Mouse (Mus musculus) T-helper 1 cell (primary cell): ENCODE results near the gene Npm3.

Experiments used
- in situ Hi-C: fragments of 300-600 bp; cut with MboI, MseI; formaldehyde crosslinking; loops from one replicate; pipeline ENCODE4 v1.15.1; 2025; ENCODE audit warnings: high pct_unique_total_duplicates

The Npm3 gene

DNA sequence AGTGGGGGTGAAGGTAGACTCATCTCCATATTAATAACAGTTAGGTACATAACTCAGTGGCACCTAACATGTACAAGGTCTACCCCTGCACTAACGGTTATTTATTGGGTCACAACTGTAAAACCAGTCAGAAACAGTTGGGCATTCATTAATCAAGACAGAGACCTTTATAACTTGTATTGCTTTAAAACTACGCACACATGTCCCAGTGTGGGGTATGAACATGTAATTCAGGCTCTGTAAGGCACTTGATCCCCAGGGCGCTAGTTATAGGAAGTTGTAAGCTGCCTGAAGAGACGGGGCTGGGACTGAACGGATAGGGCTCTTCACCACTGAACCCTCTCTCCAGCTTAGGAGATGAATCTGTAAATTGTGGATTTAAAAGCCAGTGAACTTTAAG lies 9.3 kb upstream of the Npm3 start:
- in situ Hi-C loops: loop anchor here (25.0 kb wide), 1 partner anchor 1354 kb away; no protein-coding TSS in a partner anchor

DNA sequence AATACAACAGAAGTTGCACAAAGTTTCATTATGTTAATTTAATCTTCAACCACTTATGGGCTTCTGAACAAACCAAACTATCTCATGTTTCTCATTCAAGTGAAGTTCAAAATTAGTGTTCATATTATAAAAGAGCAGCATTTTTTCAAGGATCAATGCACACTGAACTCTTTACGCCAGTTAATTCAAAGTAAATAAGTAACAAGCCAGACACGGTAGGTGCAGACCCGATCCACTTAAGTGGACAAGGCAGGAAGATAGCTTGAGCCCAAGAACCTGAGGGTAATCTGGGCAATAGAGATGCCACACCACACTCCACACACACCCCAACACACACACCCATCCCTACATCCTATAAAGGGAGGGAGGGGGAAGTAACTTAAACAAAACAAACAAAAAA lies 4.2 kb upstream of the Npm3 start:
- in situ Hi-C loops: loop anchor here (25.0 kb wide), 1 partner anchor 1359 kb away; no protein-coding TSS in a partner anchor

DNA sequence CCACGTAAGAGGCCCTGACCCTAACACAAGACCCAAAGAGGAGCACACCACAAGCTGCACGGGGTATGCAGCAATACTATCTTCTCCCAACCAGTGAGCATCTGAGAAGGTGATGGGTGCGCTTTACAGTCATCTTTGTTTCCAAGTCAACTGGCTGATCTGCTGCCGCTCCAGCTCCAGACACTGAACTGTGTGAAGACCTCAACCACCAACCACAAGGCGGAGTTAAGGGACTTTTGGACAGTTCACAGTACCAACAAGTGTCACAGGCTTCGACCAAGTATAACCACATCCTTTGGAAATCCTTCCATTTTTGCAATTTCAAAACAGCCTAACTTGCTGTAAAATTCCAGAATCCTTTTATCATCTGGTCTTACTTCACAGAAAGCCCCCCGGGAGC lies 2.5 kb upstream of the Npm3 start:
- in situ Hi-C loops: loop anchor here (25.0 kb wide), 1 partner anchor 1360 kb away; no protein-coding TSS in a partner anchor

DNA sequence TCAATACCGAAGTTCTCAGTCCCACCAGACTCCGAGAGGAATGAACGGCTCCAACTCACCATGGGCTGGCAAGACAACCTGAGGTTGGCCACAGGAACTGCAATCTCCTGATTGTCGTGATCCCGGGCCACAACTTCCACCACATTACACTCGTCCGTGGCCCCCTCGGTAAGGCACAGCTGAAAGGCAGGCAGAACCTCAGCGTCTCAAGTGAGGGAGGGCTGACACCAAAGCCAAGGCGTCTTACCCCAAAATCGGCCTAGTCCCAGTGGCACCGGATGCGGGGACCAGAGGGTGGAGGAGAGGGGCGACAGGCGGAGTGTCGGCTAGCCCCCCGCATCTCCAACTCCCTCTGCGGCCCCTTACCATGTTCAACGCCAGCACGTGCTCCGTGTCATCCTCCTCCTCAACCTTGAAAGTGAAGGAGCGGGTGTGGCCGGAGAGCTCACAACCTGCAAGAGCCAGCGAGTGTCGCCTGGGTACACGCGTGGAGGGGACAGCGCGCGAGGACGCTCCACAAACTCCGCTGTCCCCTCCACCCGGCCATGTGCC lies 624 bp downstream of the Npm3 start:
- in situ Hi-C loops: loop anchor here (5.0 kb wide), 1 partner anchor 176 kb away; no protein-coding TSS in a partner anchor

DNA sequence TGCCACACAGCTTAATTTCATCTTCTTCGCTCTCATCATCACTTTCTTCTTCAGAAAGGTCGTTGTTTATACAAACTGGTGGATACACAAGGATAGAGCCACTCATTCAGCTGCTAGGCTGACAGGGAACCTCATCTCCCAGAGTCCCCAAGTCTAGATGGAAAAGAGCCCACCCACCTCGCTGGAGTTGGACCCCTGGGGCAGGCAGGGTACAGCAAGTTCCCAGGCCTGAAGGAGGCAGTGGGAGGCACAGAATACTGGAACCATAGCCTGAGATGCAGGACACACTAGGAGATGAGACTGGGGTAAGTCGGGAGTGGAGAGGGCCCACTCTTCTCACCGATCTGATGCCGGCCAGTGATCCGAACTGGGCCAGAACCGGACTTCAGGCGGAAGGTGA lies 1.2 kb downstream of the Npm3 start:
- in situ Hi-C loops: loop anchor here (5.0 kb wide), 1 partner anchor 176 kb away; no protein-coding TSS in a partner anchor

DNA sequence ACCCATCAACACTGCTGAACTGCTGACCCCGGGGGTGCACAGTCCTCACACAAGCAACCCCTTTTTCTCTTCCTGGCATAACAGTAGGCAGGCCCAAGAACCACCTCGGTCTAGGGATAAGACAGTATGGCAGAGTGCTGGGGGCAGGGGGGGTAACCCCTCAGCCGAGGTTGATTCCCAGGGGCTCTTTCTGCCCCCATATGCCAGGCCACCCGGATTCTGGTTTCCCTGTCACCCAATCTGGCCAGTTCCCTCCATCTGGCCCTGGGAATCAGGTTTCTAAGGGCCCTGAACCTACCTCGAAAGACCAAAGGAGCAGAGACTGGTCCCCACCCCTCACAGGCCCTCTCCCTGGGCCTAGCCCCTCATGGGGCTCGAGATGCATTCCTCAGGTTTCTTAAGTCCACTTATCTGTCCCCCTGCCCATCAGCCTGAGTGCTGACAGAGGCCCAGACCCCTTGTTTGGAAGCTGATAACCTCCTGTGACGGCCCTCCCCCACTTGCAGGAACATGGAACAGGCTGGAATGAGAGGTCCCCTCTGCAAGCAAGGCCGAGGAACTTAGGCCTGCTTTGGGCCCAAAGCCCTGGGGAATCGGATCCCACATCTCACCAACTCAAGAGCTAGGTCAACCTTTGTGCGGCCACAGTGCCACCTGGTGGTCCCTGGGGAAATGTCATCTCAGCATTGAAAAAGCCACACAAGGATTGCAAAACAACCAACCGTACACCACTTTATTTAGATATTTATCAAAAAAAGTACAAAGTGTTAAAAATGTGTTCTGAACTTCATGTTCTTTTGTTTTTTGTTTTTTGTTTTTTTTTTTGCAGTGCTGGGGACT lies 2.1 kb downstream of the Npm3 start:
- in situ Hi-C loops: loop anchor here (5.0 kb wide), 1 partner anchor 175 kb away; no protein-coding TSS in a partner anchor

DNA sequence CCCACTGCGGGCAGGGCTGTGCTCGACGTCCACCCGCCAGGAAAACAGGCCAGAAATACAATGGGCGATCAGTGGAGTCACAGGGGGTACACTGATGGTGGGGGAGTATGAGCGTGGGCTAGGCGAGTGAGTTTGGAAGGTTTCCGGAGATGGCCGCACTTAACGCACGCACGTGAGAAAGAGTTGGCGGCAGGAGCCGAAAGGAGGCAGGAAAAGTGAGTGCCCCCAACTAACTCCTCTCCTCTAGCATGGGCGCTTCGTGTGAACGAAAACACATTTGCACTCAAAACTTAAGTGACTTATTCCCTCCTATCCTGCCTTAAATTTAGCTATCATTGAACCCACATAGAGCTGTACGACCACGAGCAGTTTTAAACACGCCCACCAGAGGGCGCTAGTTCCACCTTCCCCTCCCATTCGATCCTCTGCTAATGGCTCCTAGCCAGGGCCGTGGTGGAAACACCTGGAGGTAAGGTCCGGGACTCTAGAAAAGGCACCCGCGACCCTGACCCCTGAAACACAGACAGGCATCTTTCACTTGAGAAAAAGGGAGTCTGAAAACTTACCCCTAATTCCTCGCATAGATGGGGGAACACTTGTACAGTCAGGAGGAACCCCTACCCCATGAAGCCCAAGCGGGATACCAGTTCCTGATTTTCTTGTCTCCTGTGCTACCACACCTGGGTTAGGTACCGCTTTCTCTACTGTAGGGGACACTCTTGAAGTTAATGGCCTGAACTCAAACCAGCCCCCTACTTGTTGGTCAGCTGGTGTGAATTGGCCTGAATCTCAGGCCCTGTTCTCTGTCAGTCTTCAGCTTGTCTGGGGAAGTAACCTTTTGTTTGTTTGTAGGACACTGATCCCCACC lies 3.0 kb downstream of the Npm3 start:
- in situ Hi-C loops: loop anchor here (5.0 kb wide), 1 partner anchor 174 kb away; no protein-coding TSS in a partner anchor

DNA sequence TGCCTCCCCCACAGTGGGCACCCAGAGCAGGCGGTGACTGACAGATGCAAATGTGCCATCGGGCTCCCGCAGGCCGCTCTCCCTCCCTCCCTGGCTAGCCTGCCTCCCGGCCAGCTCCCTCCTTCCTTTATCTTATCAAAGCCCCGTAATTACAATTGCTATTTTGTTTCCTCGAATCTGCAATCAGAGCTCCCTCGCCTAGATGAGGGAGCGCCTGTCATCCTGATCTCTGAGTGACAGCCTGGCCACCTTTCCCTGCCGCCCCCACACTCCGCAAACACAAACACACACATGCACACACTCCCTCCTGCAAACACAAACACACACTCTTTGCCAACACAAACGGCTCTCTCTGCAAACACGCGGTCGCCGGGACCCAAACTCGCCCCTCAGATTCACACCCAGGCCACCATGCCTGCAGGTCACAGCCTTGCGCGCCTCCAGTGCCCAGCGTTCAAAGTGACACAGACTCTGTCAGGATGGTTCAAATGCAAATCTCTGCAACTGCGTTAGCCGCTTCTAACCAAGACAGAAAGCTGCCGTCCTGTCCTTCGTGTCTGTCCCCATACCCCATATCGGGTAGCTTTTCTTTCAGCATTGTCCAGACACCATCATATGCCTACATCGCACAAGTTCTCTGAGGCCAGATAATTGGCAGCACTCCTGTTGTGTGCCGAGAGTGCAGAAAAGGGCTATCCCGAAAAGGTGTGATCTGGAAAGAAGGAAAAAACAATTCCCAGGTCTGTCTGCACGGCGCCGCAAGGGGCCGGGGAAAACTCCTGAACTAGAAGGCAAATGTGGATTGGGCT lies 3.8 kb downstream of the Npm3 start:
- in situ Hi-C loops: loop anchor here (5.0 kb wide), 1 partner anchor 173 kb away; no protein-coding TSS in a partner anchor

DNA sequence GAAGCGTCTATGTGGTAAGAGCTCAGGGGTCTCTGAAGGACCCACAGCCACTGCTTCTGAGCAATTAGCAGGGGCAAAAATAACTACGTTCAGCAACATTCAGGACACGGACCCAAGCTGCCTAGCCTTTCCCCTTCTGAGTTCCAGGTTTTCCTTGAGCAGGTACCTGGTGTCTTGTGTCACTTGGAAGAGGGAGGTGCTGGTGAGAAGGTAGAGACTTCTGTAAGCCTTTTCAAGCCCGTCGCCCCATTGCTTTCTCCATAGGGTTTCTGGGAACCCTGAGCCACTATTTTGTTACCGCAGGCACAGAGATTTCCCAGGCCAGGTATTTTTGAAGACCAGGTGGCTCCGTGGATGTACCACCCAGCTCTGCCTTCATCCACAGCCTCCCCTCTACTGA lies 5.8 kb downstream of the Npm3 start:
- in situ Hi-C loops: loop anchor here (5.0 kb wide), 1 partner anchor 501 kb away; no protein-coding TSS in a partner anchor

DNA sequence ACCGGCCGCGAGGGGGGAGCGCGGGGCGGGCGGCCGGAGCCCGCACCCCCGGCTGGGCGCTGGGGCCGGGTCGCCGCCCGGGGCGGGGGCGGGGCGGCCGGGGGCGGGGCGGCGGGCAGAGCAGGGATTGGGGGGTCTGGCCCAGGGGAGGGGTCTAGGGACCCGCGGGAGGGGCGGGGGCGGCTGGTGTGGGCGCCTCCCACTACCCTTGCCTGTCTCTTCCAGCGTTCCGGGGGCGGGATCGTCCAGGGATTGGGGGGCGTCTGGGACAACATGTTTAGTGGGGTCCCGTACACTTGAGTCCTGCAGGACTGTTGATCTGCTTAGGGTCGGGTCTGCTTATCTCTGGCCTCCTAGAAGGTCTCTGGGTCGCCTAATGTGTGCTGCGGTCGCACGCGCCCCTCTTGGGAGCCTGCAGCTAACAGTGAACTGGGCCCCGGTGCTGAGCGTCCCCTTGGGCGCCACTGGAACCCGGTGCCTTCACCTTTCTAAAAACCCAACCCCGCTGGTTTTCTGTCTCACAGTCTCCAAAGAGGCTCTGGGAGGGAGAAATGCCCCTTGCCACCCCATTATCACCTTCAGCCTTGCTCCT lies 6.3 kb downstream of the Npm3 start:
- in situ Hi-C loops: loop anchor here (5.0 kb wide), 1 partner anchor 501 kb away; no protein-coding TSS in a partner anchor

DNA sequence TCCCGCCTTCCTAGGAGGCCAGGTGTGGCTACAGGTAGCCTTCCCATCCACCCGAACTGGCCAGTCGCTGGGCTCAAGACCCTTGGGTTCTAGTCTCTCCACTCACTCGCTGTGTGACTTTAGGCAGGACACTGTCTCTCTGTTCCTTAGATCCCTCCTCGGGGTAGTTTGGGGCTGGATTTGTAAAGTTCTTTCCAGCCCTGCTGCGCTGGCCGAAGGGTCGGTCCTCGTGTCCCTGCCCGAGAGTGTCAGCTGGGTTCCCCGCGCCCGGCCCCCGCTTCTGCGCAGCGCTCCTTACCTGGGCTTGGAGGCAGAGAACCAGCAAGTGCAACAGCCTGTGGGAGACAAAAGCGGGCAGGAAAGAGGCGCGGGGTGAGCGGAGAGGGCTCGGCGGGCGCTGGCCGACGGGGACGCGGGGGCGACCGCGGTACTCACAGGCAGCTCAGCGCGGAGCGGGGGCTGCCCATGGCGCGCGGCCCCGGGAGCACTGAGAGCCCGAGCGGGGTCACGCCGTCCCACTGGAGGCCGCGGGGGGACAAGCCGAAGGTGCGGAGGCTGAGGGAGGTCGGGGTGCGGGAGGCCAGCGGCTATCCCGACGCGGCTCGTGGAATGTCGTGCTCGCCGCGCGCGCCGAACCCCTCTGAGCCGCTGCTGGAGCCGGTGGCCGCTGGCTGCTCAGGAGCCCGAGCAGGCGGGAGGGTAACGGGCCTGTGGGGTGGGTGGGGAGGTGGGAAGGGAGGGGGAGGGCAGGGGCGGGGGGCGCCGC lies 7.0 kb downstream of the Npm3 start, which contains the start of gene Fgf8:
Fgf8 (minus strand) TSS at position 698 of the 766 bp plus-strand sequence.
- in situ Hi-C loops: loop anchor here (5.0 kb wide), 1 partner anchor 500 kb away; no protein-coding TSS in a partner anchor

DNA sequence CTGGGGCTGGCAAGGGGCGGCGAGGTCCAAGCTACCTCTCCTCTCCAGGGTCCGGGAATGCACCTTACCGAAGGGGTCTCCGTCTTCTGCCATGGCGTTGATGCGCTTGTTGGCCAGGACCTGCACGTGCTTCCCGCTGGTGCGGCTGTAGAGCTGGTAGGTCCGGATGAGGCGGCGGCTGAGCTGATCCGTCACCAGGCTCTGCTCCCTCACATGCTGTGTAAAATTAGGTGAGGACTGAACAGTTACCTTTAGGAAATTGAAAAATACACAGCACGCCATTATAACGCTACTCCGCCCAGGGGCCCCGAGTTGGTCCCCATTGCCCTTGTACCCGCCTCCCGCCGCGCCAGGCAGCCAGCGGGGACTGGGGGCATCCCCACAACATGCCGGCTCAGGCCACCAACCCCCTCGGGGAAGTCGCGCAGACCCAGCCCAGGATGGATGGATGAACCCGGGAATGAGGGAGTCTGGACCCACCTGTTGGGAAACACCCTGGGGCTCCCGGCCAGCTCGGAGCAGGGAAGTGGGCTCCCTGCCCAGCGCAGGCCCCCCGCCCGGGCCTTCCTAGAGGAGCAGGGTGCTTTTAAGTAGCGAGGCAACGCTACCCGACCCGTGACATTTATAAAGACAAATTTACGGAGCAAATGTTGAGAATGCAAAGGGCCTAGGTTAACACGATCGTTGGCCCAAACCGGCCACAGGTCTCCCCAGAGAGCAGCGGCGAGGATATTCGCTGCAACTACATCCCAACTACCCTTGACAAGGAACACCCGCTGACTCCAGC lies 7.8 kb downstream of the Npm3 start:
- in situ Hi-C loops: loop anchor here (5.0 kb wide), 1 partner anchor 499 kb away; no protein-coding TSS in a partner anchor

DNA sequence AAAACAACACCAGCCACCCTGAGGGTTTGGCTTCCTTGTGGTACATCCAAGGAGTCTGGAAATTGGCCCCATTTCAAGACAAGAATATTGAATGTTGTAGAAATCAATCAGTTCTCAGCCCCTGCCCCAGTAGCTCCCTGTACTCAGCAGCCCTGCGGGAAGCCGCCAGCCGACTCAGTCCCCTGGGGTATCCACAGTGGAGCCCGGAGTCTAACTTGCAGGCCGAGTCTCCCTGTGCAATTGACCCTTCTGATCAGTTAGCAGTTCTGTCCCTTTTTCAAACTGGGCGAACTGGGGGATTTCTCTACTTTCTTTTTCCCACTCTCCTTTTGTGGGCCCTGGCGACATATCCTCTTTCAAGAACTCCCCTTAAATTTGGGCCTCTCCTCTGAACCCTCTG lies 8.6 kb downstream of the Npm3 start:
- in situ Hi-C loops: loop anchor here (5.0 kb wide), 1 partner anchor 499 kb away; no protein-coding TSS in a partner anchor

DNA sequence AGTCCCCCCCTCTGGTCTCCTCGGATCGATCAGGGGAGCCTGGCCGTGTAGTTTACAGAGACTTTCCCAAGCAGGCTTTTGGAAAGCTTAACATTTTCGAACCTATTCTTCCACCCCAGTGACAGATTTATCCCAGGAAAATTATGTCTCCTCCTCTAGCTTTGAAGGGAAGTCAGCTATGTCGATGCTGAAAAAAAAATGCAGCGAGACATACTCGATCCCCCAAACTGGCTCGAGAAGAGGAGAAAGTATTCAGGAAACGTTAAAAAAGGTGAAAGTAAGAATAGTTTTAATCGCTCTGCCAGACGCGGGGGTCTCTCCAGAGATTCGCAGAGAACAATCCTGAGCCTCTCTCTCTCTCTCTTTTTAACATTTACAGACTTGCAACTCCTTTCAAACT lies 9.2 kb downstream of the Npm3 start:
- in situ Hi-C loops: loop anchor here (5.0 kb wide), 1 partner anchor 498 kb away; no protein-coding TSS in a partner anchor

DNA sequence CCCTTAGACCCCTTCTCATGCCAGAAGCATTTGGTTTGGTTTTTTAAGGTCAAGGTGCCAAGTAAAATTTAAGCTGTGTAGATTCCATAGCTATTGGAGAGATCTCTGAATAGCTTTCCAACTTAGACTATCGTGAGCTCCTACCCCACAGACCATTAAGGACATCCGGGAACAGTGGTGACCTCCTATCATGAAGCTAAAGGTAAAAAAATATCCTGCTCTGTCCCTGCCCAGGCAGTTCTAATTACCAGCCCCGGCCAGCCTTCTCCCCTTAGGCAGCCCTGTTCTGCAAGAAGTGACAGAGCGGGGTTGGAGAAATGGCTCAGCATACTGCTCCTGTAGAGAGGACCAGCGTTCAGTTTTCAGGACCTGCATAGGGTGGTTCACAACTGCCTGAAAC lies 10.9 kb downstream of the Npm3 start:
- in situ Hi-C loops: no loop called here

DNA sequence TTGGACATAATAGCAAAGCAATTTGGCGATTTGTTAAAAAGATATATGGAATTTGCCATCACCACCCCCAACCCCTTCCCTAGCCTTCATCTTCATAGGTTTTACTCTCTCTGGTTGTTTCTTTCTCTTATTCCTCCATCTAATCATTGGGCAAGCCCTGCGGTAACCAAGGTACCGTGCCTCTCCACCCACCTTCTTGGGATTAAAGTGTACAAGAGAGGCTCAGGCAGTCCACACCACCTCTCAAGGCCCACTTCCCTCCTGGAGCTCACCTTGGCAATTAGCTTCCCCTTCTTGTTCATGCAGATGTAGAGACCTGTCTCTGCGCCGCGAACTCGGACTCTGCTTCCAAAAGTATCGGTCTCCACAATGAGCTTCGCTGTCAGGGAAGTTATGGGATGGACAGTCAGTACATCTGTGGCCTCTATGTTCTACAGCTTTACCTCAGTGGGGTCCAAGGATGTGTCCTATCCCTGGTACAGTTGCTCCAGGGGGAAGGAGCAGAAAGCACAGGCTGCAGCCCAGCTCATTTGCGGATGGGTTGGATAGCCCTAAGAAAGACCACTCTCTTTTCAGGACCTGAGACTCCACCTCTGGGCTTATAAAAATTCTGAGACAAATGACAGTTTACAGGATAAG lies 11.4 kb downstream of the Npm3 start:
- in situ Hi-C loops: no loop called here

DNA sequence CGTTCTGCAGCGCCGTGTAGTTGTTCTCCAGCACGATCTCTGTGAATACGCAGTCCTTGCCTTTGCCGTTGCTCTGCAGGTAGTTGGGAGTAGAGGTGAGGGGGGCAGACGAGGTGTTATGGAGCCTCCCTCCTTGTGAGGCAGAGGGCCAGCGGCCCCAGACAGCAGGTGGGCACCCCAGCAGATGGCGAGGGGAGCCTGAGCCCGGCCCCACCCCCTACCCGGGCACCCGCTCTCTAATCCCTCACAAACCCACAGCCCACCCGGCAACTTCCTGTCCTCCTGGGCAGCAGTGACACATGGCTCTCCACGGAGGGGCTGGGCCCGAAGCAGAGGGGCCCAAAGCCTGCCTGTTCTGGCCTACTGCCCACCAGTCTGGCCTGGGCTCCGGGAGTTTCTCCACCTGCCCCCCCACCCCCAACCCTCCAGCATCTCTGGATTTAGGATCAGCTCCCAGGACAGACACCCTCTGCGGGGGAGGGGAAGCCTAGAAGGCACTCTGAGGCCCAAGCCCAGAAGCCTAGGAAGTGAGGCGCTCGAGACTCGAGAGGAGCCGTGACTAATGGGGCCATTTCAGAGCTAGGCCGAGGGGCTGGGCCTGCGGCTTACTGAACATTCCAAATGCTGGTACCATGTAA lies 12.1 kb downstream of the Npm3 start:
- in situ Hi-C loops: no loop called here

DNA sequence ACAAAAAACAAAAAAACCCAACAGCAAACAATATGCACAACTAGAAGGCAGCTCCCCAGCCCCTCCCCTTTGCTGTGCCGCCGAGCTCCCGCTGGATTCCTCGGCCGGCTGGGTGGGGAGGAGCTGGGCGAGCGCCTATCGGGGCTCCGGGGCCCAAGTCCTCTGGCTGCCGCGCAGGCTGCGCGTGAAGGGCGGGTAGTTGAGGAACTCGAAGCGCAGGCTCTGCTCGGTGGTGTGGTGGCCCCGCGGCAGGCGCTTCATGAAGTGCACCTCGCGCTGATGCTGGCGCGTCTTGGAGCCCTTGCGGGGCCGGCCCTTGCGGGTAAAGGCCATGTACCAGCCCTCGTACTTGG lies 12.6 kb downstream of the Npm3 start:
- in situ Hi-C loops: no loop called here
